Mouse (Mus musculus): ENCODE measurements around the gene Ppp1r12c. TPM values are rescaled to one million over a fixed set of nuclear protein-coding genes. Genes with fewer than 3 reads are reported as not detected.

The Ppp1r12c gene
- 52.6 and 55.4 TPM in 2 replicates for polyA plus RNA-seq (2015; fragmentation: Nextera tagmentation; extraction: Ambion mirVana)

DNA sequence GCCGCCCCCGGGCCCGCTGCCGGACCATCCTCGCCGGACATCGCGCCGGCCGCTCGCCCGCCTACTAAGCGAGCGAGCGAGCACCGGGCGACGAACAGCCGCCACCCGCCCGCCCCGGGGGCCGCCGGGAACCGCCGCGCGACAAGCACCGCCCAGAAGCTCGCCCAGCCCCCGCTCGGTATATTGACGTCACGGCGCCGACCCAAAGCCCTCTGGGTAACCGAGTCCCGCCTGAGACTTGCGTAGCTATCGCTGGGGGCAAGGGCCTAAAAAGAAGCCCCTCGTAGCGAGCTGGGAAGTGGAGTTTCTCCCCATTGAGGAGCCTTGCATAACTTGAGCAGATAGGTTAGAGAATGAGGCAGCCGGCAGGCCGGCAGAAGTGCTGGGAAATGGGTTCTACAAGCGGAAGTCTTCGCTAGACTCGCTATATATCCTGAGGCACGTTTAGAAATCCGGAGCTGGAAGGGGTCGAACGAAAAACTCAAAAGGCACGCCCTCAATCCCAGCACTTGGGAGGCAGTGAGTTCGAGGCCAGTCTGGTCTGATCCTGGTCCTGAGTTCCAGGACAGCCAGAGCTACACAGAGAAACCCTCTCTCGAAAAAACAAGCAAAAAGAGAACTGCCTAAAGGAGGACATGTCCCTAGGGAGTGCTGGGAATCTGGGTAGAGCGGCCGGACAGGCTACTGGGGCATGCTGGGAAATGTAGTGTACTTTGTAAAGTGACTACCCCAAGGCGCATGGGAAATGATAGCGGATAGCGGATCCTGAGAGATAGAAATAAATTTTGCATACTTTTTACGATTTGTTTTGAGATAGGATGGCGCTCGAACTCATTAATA, at the start of gene Ppp1r12c:
Gene Ppp1r12c, minus strand, starts transcription at position 123 of the 840 bp plus-strand sequence.
- Histone ChIP-seq H3K4me1 (ENCODE audit: insufficient read depth, low read depth, low read length) (peaks cover 14% of the 10 kb centered on the region), H3K9me3 (ENCODE audit: low read length) (no peaks in the 10 kb centered on the region), H3K27ac (ENCODE audit: low read length) (peak within 1 kb of the TSS; percentile 81), H3K36me3 (ENCODE audit: insufficient read depth, low read length) (peaks cover under 1% of the 10 kb centered on the region; the same call in 1 of the 2 replicates), H3K9ac (replicated peaks; ENCODE audit: low read depth) (peak within 1 kb of the TSS; percentile 85), H3K4me3 (ENCODE audit: low read depth, low read length) (peak within 1 kb of the TSS; percentile 95), H3K4me2 (replicated peaks; ENCODE audit: low read depth, low read length) (peak within 1 kb of the TSS; percentile 81), H3K27me3 (replicated peaks; ENCODE audit: insufficient read depth, low read length) (no peaks in the 10 kb centered on the region)
- ATAC-seq, result peak; percentile 91
- no peak for TF ChIP-seq CTCF (IDR thresholded peaks at IDR 0.05)
- peak; percentile 22; the same call in 1 of the 2 replicates for TF ChIP-seq EP300 (IDR thresholded peaks at IDR 0.05)
- DNase-seq (ENCODE audit: low spot score), result peak; percentile 96
- under 1% methylated on average over 62 of the region's 62 CpGs for WGBS

DNA sequence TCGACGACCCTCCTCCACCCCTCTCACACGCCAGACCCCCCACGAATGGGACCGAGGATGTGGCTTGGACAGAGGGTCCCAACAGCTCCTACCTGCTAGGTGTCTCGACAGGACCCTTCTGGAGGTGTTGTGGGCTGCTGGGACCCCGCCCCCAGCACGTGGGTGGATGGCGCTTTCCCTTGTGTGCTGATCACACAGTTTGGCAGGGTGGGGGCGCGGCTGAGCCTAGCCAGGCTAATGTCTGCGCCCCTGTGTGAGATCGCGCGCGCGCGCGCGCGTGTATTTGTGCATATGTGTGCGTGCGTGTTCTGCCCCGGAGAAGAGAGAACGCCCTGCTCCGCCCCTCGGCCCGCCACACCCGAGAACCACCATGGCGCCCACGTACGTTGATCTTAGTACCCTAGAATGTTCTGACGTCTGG, 45.8 kb upstream of the Ppp1r12c start, which contains the start of gene Syt5:
Gene Syt5, minus strand, starts transcription at position 321 of the 421 bp plus-strand sequence.
- no peaks in the 10 kb centered on the region for H3K9me3 ChIP-seq (ENCODE audit: low read length)
- WGBS, result 5% methylated on average over 30 of the region's 33 CpGs
- DNase-seq (ENCODE audit: low spot score) (no peak), ATAC-seq (peak; percentile 38; the same call in 1 of the 2 replicates)
- H3K27me3 ChIP-seq (replicated peaks; ENCODE audit: insufficient read depth, low read length), result no peaks in the 10 kb centered on the region
- TF ChIP-seq EP300 (IDR thresholded peaks at IDR 0.05) (no peak), CTCF (IDR thresholded peaks at IDR 0.05) (no peak)
- peak within 1 kb of the TSS; percentile 59 for H3K4me2 ChIP-seq (replicated peaks; ENCODE audit: low read depth, low read length)
- H3K4me3 ChIP-seq (ENCODE audit: low read depth, low read length), result peak within 1 kb of the TSS; percentile 8; the same call in 1 of the 2 replicates
- no peak within 1 kb of the TSS for H3K9ac ChIP-seq (replicated peaks; ENCODE audit: low read depth)
- peaks cover 5% of the 10 kb centered on the region; the same call in 1 of the 2 replicates for H3K4me1 ChIP-seq (ENCODE audit: insufficient read depth, low read depth, low read length)
- H3K27ac ChIP-seq (ENCODE audit: low read length), result no peak within 1 kb of the TSS
- no peaks in the 10 kb centered on the region for H3K36me3 ChIP-seq (ENCODE audit: insufficient read depth, low read length)

DNA sequence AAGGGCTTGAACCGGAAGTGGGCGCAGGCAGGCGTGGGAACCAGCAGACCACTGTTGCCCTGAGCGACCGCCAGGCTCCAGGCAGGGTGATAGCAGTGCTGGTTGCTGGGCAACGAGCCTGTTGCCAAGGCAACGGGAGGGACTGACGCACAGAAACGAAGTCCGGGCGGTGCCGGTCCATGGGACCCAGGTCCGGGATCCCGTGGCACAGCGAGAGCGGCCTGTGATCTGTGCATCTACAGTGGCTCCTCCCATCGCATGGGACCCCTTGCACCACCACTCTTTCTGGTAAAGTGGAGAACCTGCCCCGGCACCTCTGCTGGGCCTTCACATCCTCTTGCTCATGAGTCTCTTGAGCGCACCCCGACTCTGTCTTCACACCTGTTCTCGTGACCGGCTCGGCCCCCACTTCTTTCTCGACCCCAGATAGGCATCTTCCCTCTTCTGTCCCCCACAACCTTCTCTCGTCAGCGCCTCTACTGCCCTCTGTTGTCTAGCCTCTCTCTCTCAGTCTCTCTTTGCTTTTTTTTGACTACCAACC, 45.2 kb upstream of the Ppp1r12c start:
- 2% methylated on average over 25 of the region's 26 CpGs for WGBS
- Histone ChIP-seq H3K9ac (replicated peaks; ENCODE audit: low read depth) (no peak overlapping the region), H3K4me2 (replicated peaks; ENCODE audit: low read depth, low read length) (peak overlapping the region; percentile 59), H3K9me3 (ENCODE audit: low read length) (no peaks in the 10 kb centered on the region), H3K4me3 (ENCODE audit: low read depth, low read length) (peak overlapping the region; percentile 8; the same call in 1 of the 2 replicates), H3K27ac (ENCODE audit: low read length) (no peak overlapping the region), H3K36me3 (ENCODE audit: insufficient read depth, low read length) (no peaks in the 10 kb centered on the region), H3K27me3 (replicated peaks; ENCODE audit: insufficient read depth, low read length) (no peaks in the 10 kb centered on the region), H3K4me1 (ENCODE audit: insufficient read depth, low read depth, low read length) (peaks cover 5% of the 10 kb centered on the region; the same call in 1 of the 2 replicates)
- ATAC-seq, result peak; percentile 65
- no peak for TF ChIP-seq CTCF (IDR thresholded peaks at IDR 0.05)
- no peak for TF ChIP-seq EP300 (IDR thresholded peaks at IDR 0.05)
- DNase-seq (ENCODE audit: low spot score), result no peak

DNA sequence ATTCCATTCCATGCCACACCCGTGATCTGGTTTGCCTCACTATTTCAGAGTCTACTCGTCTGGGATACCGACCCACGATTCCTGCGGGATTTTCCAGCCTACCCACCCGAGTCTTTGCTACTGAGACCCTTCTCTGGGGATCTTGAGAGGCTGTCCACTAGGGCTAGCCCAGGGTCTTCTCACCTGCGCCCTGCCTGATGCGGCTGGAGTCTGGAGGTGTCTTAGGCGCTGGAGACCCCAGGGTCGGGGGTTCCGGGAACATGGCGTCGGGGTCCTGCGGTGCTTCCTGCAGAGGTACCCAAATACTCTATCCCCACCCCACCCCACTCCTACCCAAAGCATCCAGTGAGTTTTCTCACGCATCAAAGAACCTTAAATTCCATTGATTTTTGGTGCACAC, 44.6 kb upstream of the Ppp1r12c start:
- H3K27me3 ChIP-seq (replicated peaks; ENCODE audit: insufficient read depth, low read length), result no peaks in the 10 kb centered on the region
- 72% methylated on average over 15 of the region's 15 CpGs for WGBS
- H3K36me3 ChIP-seq (ENCODE audit: insufficient read depth, low read length), result no peaks in the 10 kb centered on the region
- H3K9me3 ChIP-seq (ENCODE audit: low read length), result no peaks in the 10 kb centered on the region
- ATAC-seq (no peak), DNase-seq (ENCODE audit: low spot score) (no peak)
- H3K27ac ChIP-seq (ENCODE audit: low read length), result no peak overlapping the region
- H3K4me3 ChIP-seq (ENCODE audit: low read depth, low read length), result no peak overlapping the region
- peaks cover 5% of the 10 kb centered on the region; the same call in 1 of the 2 replicates for H3K4me1 ChIP-seq (ENCODE audit: insufficient read depth, low read depth, low read length)
- no peak overlapping the region for H3K9ac ChIP-seq (replicated peaks; ENCODE audit: low read depth)
- TF ChIP-seq CTCF (IDR thresholded peaks at IDR 0.05), result no peak
- no peak for TF ChIP-seq EP300 (IDR thresholded peaks at IDR 0.05)
- H3K4me2 ChIP-seq (replicated peaks; ENCODE audit: low read depth, low read length), result no peak overlapping the region

DNA sequence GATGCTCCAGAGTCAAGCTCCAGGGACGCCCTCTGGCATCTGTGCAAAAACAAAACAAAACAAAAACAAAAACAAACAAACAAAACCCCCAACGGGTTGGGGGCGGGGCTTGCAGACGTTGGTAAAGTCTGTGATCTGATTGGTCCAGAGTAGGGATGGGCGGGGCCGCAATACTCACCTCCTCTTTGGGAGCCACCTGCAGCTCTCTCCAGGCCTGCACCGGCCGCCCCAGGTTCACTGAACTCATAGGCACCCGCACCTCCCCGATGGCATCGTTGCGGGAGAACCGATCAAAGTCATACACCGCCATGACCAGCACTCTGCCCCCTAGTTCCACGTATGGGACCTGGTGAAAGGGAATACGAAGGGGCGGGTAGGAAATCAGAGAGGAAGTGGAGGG, 40.5 kb upstream of the Ppp1r12c start:
- H3K27me3 ChIP-seq (replicated peaks; ENCODE audit: insufficient read depth, low read length), result no peaks in the 10 kb centered on the region
- DNase-seq (ENCODE audit: low spot score), result no peak
- H3K36me3 ChIP-seq (ENCODE audit: insufficient read depth, low read length), result no peaks in the 10 kb centered on the region
- no peak for ATAC-seq
- peaks cover 5% of the 10 kb centered on the region; the same call in 1 of the 2 replicates for H3K4me1 ChIP-seq (ENCODE audit: insufficient read depth, low read depth, low read length)
- TF ChIP-seq CTCF (IDR thresholded peaks at IDR 0.05) (no peak), EP300 (IDR thresholded peaks at IDR 0.05) (no peak)
- 41% methylated on average over 17 of the region's 17 CpGs for WGBS
- no peak overlapping the region for H3K4me3 ChIP-seq (ENCODE audit: low read depth, low read length)
- no peaks in the 10 kb centered on the region for H3K9me3 ChIP-seq (ENCODE audit: low read length)
- H3K4me2 ChIP-seq (replicated peaks; ENCODE audit: low read depth, low read length), result no peak overlapping the region
- H3K27ac ChIP-seq (ENCODE audit: low read length), result no peak overlapping the region
- no peak overlapping the region for H3K9ac ChIP-seq (replicated peaks; ENCODE audit: low read depth)

DNA sequence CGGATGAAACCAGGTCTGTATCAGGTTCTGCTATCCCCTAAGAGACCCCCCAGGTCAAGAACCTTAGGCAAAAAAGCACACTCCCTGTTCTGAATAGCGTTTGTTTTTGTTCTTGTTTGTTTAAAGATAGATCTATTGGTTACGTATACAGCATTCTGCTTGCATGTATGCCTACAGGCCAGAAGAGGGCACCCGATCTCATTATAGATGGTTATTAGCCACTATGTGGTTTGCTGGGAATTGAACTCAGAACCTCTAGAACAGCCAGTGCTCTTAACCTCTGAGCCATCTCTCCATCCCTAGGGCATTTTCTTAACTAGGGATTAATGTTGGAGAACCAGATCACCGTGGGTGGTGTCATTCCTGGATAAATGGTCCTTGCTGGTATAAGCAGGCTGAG, 39.9 kb upstream of the Ppp1r12c start:
- H3K4me1 ChIP-seq (ENCODE audit: insufficient read depth, low read depth, low read length), result no peaks in the 10 kb centered on the region
- no peaks in the 10 kb centered on the region for H3K36me3 ChIP-seq (ENCODE audit: insufficient read depth, low read length)
- H3K9ac ChIP-seq (replicated peaks; ENCODE audit: low read depth), result no peak overlapping the region
- TF ChIP-seq CTCF (IDR thresholded peaks at IDR 0.05) (no peak), EP300 (IDR thresholded peaks at IDR 0.05) (no peak)
- H3K9me3 ChIP-seq (ENCODE audit: low read length), result no peaks in the 10 kb centered on the region
- no peak overlapping the region for H3K4me2 ChIP-seq (replicated peaks; ENCODE audit: low read depth, low read length)
- WGBS, result 59% methylated on average over 5 of the region's 5 CpGs
- H3K27ac ChIP-seq (ENCODE audit: low read length), result no peak overlapping the region
- H3K4me3 ChIP-seq (ENCODE audit: low read depth, low read length), result no peak overlapping the region
- DNase-seq (ENCODE audit: low spot score) (no peak), ATAC-seq (no peak)
- no peaks in the 10 kb centered on the region for H3K27me3 ChIP-seq (replicated peaks; ENCODE audit: insufficient read depth, low read length)
